Mouse (Mus musculus): ENCODE data around the gene Calm2. TPM values are rescaled to one million over a fixed set of nuclear protein-coding genes. Genes with fewer than 3 reads are reported as not detected.

Gene Calm2
- polyA plus RNA-seq (2012; rRNA removed): 7.3 and 22.8 TPM in 2 replicates

GRCm38 (mm10) chr17:87446767-87447611 lies at the start of gene Calm2:
Gene Calm2 (minus strand): TSS chr17:87446935.
- Histone ChIP-seq H3K4me3 (ENCODE audit: low read depth, low read length) (peak within 1 kb of the TSS; percentile 98), H3K27me3 (ENCODE audit: control insufficient read depth, insufficient read depth, low read length) (no peaks in the 10 kb centered on the region), H3K4me1 (ENCODE audit: control insufficient read depth, insufficient read depth, insufficient read length, low read length) (peaks cover 8% of the 10 kb centered on the region), H3K27ac (ENCODE audit: insufficient read depth, low read depth, low read length) (peak within 1 kb of the TSS; percentile 86), H3K36me3 (ENCODE audit: control insufficient read depth, insufficient read depth, low read length) (no peaks in the 10 kb centered on the region)
- TF ChIP-seq POLR2A (IDR thresholded peaks at IDR 0.05; ENCODE audit: low read depth, low read length) (peak; percentile 100), CTCF (IDR thresholded peaks at IDR 0.05; ENCODE audit: extremely low read depth, insufficient read length, insufficient replicate concordance, low read depth, low read length) (no peak)
- WGBS: under 1% methylated on average over 69 of the region's 69 CpGs

GRCm38 (mm10) chr17:87495504-87495903 lies 48.8 kb upstream of the Calm2 start:
- peaks cover 6% of the 10 kb centered on the region for H3K4me1 ChIP-seq (ENCODE audit: control insufficient read depth, insufficient read depth, insufficient read length, low read length)
- H3K36me3 ChIP-seq (ENCODE audit: control insufficient read depth, insufficient read depth, low read length): no peaks in the 10 kb centered on the region
- WGBS: 96% methylated on average over 4 of the region's 4 CpGs
- no peaks in the 10 kb centered on the region for H3K27me3 ChIP-seq (ENCODE audit: control insufficient read depth, insufficient read depth, low read length)
- no peak overlapping the region for H3K4me3 ChIP-seq (ENCODE audit: low read depth, low read length)
- H3K27ac ChIP-seq (ENCODE audit: insufficient read depth, low read depth, low read length): no peak overlapping the region
- TF ChIP-seq CTCF (IDR thresholded peaks at IDR 0.05; ENCODE audit: extremely low read depth, insufficient read length, insufficient replicate concordance, low read depth, low read length) (no peak), POLR2A (IDR thresholded peaks at IDR 0.05; ENCODE audit: low read depth, low read length) (no peak)

GRCm38 (mm10) chr17:87494310-87494709 lies 47.6 kb upstream of the Calm2 start:
- TF ChIP-seq POLR2A (IDR thresholded peaks at IDR 0.05; ENCODE audit: low read depth, low read length) (no peak), CTCF (IDR thresholded peaks at IDR 0.05; ENCODE audit: extremely low read depth, insufficient read length, insufficient replicate concordance, low read depth, low read length) (no peak)
- no peaks in the 10 kb centered on the region for H3K36me3 ChIP-seq (ENCODE audit: control insufficient read depth, insufficient read depth, low read length)
- WGBS: 50% methylated on average over 4 of the region's 4 CpGs
- H3K27ac ChIP-seq (ENCODE audit: insufficient read depth, low read depth, low read length): no peak overlapping the region
- H3K4me1 ChIP-seq (ENCODE audit: control insufficient read depth, insufficient read depth, insufficient read length, low read length): peaks cover 3% of the 10 kb centered on the region
- H3K4me3 ChIP-seq (ENCODE audit: low read depth, low read length): no peak overlapping the region
- H3K27me3 ChIP-seq (ENCODE audit: control insufficient read depth, insufficient read depth, low read length): no peaks in the 10 kb centered on the region

- Histone ChIP-seq H3K27ac (ENCODE audit: insufficient read depth, low read depth, low read length) (no peak overlapping the region), H3K36me3 (ENCODE audit: control insufficient read depth, insufficient read depth, low read length) (no peaks in the 10 kb centered on the region), H3K27me3 (ENCODE audit: control insufficient read depth, insufficient read depth, low read length) (no peaks in the 10 kb centered on the region), H3K4me1 (ENCODE audit: control insufficient read depth, insufficient read depth, insufficient read length, low read length) (peaks cover 6% of the 10 kb centered on the region), H3K4me3 (ENCODE audit: low read depth, low read length) (no peak overlapping the region)
- no peak for TF ChIP-seq POLR2A (IDR thresholded peaks at IDR 0.05; ENCODE audit: low read depth, low read length)
- WGBS: 93% methylated on average over 4 of the region's 4 CpGs
Measured at GRCm38 (mm10) chr17:87492286-87492685, 45.6 kb upstream of the Calm2 start.

GRCm38 (mm10) chr17:87490295-87490694 lies 43.6 kb upstream of the Calm2 start:
- Histone ChIP-seq H3K27ac (ENCODE audit: insufficient read depth, low read depth, low read length) (no peak overlapping the region), H3K4me1 (ENCODE audit: control insufficient read depth, insufficient read depth, insufficient read length, low read length) (peaks cover 7% of the 10 kb centered on the region), H3K36me3 (ENCODE audit: control insufficient read depth, insufficient read depth, low read length) (no peaks in the 10 kb centered on the region), H3K4me3 (ENCODE audit: low read depth, low read length) (no peak overlapping the region), H3K27me3 (ENCODE audit: control insufficient read depth, insufficient read depth, low read length) (no peaks in the 10 kb centered on the region)
- WGBS: 25% methylated on average over 6 of the region's 6 CpGs
- TF ChIP-seq POLR2A (IDR thresholded peaks at IDR 0.05; ENCODE audit: low read depth, low read length): no peak
- no peak for TF ChIP-seq CTCF (IDR thresholded peaks at IDR 0.05; ENCODE audit: extremely low read depth, insufficient read length, insufficient replicate concordance, low read depth, low read length)

GRCm38 (mm10) chr17:87485751-87486150 lies 39.0 kb upstream of the Calm2 start:
- 97% methylated on average over 5 of the region's 5 CpGs for WGBS
- H3K4me1 ChIP-seq (ENCODE audit: control insufficient read depth, insufficient read depth, insufficient read length, low read length): peaks cover 14% of the 10 kb centered on the region; the same call in 1 of the 2 replicates

GRCm38 (mm10) chr17:87482867-87483266 lies 36.1 kb upstream of the Calm2 start:
- peaks cover 21% of the 10 kb centered on the region; the same call in 1 of the 2 replicates for H3K4me1 ChIP-seq (ENCODE audit: control insufficient read depth, insufficient read depth, insufficient read length, low read length)
- WGBS: 22% methylated on average over 3 of the region's 3 CpGs
- no peaks in the 10 kb centered on the region for H3K36me3 ChIP-seq (ENCODE audit: control insufficient read depth, insufficient read depth, low read length)
- no peaks in the 10 kb centered on the region for H3K27me3 ChIP-seq (ENCODE audit: control insufficient read depth, insufficient read depth, low read length)
- peak overlapping the region; percentile 80 for H3K27ac ChIP-seq (ENCODE audit: insufficient read depth, low read depth, low read length)
- no peak for TF ChIP-seq CTCF (IDR thresholded peaks at IDR 0.05; ENCODE audit: extremely low read depth, insufficient read length, insufficient replicate concordance, low read depth, low read length)
- TF ChIP-seq POLR2A (IDR thresholded peaks at IDR 0.05; ENCODE audit: low read depth, low read length): no peak
- H3K4me3 ChIP-seq (ENCODE audit: low read depth, low read length): no peak overlapping the region

More at GRCm38 (mm10) chr17:87485751-87486150, 39.0 kb upstream of the Calm2 start:
- H3K27me3 ChIP-seq (ENCODE audit: control insufficient read depth, insufficient read depth, low read length): no peaks in the 10 kb centered on the region
- TF ChIP-seq POLR2A (IDR thresholded peaks at IDR 0.05; ENCODE audit: low read depth, low read length): no peak
- TF ChIP-seq CTCF (IDR thresholded peaks at IDR 0.05; ENCODE audit: extremely low read depth, insufficient read length, insufficient replicate concordance, low read depth, low read length): no peak
- H3K27ac ChIP-seq (ENCODE audit: insufficient read depth, low read depth, low read length): no peak overlapping the region
- H3K4me3 ChIP-seq (ENCODE audit: low read depth, low read length): no peak overlapping the region
- no peaks in the 10 kb centered on the region for H3K36me3 ChIP-seq (ENCODE audit: control insufficient read depth, insufficient read depth, low read length)

All from small intestine, adult 2 months (tissue).